17 mouse cellular contexts compared by ENCODE assay signal in the genomic region with DNA sequence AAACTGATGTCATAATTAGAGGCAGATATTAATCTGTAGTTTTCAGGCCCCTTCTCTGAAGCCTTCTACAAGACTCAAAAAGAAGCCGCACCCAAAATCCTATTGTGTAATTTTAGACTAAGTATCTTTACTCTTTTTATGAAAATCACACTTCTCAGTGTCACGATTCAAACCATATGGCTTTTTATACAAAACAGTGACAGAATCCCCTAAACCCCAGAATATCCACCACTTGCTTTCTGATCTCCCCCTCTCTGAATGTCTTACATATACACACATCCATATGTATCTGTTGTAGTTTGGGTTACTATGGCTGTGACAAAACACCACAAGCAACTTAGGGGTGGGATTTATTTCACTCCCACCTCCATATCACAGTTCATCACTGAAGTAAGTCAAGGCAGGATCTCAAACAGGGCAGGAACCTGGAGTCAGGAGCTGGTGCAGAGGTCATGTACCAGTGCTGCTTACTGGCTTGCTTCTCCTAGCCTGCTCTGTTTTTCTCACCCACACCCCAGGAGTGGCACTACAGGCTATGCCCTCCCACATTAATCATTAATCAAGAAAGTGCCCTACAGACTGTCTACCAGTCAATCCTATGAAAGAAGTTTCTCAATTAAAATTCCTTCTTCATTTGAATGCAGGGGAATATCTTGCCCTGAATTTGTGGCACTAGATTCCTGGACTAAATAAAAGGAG. TPM values are rescaled to one million over a fixed set of nuclear protein-coding genes. Genes with fewer than 3 reads are reported as not detected.
"Had no signal": no experiment of that assay in that cellular context is flagged by ENCODE, and none has a peak within 500 bp of the region (broad histone marks: within the 10 kb centered on the region; RNA-seq: fewer than 3 reads in every experiment).

No protein-coding gene starts in this region.

- H3K4me2 ChIP-seq: limb, embryonic 15.5 days; liver, embryonic 12.5 days; lung, embryonic 14.5 days; neural tube, embryonic 15.5 days had no signal

- H3K4me3 ChIP-seq: limb, embryonic 15.5 days; liver, embryonic 12.5 days; midbrain, embryonic 10.5 days; myocyte; neural tube, embryonic 15.5 days had no signal

- H3K27ac ChIP-seq: limb, embryonic 15.5 days; liver, embryonic 12.5 days; midbrain, embryonic 10.5 days; neural tube, embryonic 15.5 days had no signal

- H3K9ac ChIP-seq: limb, embryonic 15.5 days; liver, embryonic 12.5 days; lung, embryonic 14.5 days; neural tube, embryonic 15.5 days had no signal

- H3K9me3 ChIP-seq: limb, embryonic 15.5 days; liver, embryonic 12.5 days; midbrain, embryonic 10.5 days; neural tube, embryonic 15.5 days had no signal

- H3K4me1 ChIP-seq: limb, embryonic 15.5 days; liver, embryonic 12.5 days; neural tube, embryonic 15.5 days had no signal

- H3K36me3 ChIP-seq: limb, embryonic 15.5 days; liver, embryonic 12.5 days; midbrain, embryonic 10.5 days; neural tube, embryonic 15.5 days had no signal

- DNase-seq: layer of hippocampus, adult 9-11 months; layer of hippocampus, postnatal 36 days; lung, embryonic 14.5 days; lung, postnatal 10 days; lung, postnatal 4 days; midbrain, embryonic 14.5 days; right cerebral cortex, adult 18-20 months; right cerebral cortex, postnatal 25 days; thymus, postnatal 4 days had no signal

- ATAC-seq: intestine, postnatal 0 days; liver, embryonic 12.5 days had no signal

- H3K27me3 ChIP-seq: limb, embryonic 15.5 days; liver, embryonic 12.5 days; neural tube, embryonic 15.5 days had no signal

RNA-seq across cellular contexts. Expression of a gene that starts 59.3 kb away (rescaled TPM):
- polyA plus RNA-seq: liver, embryonic 12.5 days; liver, embryonic 16.5 days; myocyte; small intestine, adult 2 months had no signal
